ENCODE assay signal across 1 mouse cellular context in genomic region chr15:31253963-31254362, GRCm38 (mm10).
TF ChIP-seq lines count a peak whose summit lies in the region.

No protein-coding gene starts in this region.

TF ChIP-seq in CH12.LX, 34 proteins besides CTCF, POLR2A, EP300 and RAD21 (continued from another document):
- no peak for TF ChIP-seq MAX (IDR thresholded peaks at IDR 0.05; ENCODE audit: low read length)
- no peak for TF ChIP-seq CHD2 (IDR thresholded peaks at IDR 0.05; ENCODE audit: low read length)
